Mouse (Mus musculus) G1E (cell line): ENCODE results near the gene Vax2.

Experiments
- CTCF ChIP-seq: IDR thresholded peaks from 2 replicates; pipeline ENCODE4 v1.5.1; 2012; ENCODE audit warnings: low read depth, low read length, inconsistent platforms, mixed read lengths
- GATA1 ChIP-seq: IDR thresholded peaks from 2 replicates; pipeline ENCODE4 v1.6.1; 2012; ENCODE audit warnings: borderline replicate concordance, low read length, inconsistent platforms, mixed read lengths
- GATA2 ChIP-seq: IDR thresholded peaks from 2 replicates; pipeline ENCODE4 v1.6.1; 2012; ENCODE audit warnings: low read depth, low read length, inconsistent platforms, borderline replicate concordance
- POLR2AphosphoS5 ChIP-seq: IDR thresholded peaks from 2 replicates; pipeline ENCODE4 v1.6.1; 2012; ENCODE audit warnings: low read depth, low read length, inconsistent platforms; ENCODE audit not compliant: insufficient replicate concordance
- TAL1 ChIP-seq: conservative IDR thresholded peaks from 2 replicates; pipeline ENCODE4 v1.6.1; 2012; ENCODE audit warnings: low read depth, low read length, inconsistent platforms, mixed read lengths

- TF ChIP-seq CTCF (no peak), POLR2AphosphoS5 (no peak), GATA1 (no peak), TAL1 (no peak), GATA2 (no peak)
Observed at GRCm38 (mm10) chr6:83695731-83696130, 15.3 kb upstream of the Vax2 start.
